Mouse (Mus musculus) heart, postnatal 36 days (tissue): Measurements from ENCODE around the gene Hnrnph1. TPM values are rescaled to one million over a fixed set of nuclear protein-coding genes. Genes with fewer than 3 reads are reported as not detected.

ENCODE experiments used
- DNase-seq, 2 experiments: peaks; one replicate each; pipeline ENCODE4 v3.0.0; 2021 to 2022
- intact Hi-C: fragments of 180-260 bp; cut with DNase I; formaldehyde crosslinking; loops from one replicate; pipeline ENCODE4 v1.15.1; 2025
- total RNA-seq, 2 experiments: library from RNA; stranded (reverse); gene quantifications; 2 replicates each; pipeline ENCODE4 v1.2.3; 2021

Gene Hnrnph1
- total RNA-seq, 2 experiments from 2014 or later: 97.8 to 106 TPM

- intact Hi-C loops: no loop called here
- DNase-seq: peak; percentile 49 to 61
These were observed 5.4 kb upstream of the Hnrnph1 start for GRCm38 (mm10) chr11:50371399-50371841.

- no peak for DNase-seq
- intact Hi-C loops: no loop called here
These were observed 4.9 kb upstream of the Hnrnph1 start for GRCm38 (mm10) chr11:50371911-50372310.

GRCm38 (mm10) chr11:50373086-50373485, 3.7 kb upstream of the Hnrnph1 start:
- DNase-seq: no peak
- intact Hi-C loops: no loop called here

- intact Hi-C loops: no loop called here
- DNase-seq: no peak
These were observed 3.2 kb upstream of the Hnrnph1 start for GRCm38 (mm10) chr11:50373621-50374020.

- intact Hi-C loops: loop anchor here (5.0 kb wide), 1 partner anchor 82 kb away; the partner anchor contains the start of gene Maml1
- no peak for DNase-seq
These were observed 2.3 kb upstream of the Hnrnph1 start for GRCm38 (mm10) chr11:50374286-50375015.

GRCm38 (mm10) chr11:50375421-50375820, 1.4 kb upstream of the Hnrnph1 start:
- intact Hi-C loops: loop anchor here (5.0 kb wide), 1 partner anchor 83 kb away; the partner anchor contains the start of gene Maml1
- no peak for DNase-seq

- intact Hi-C loops: loop anchor here (5.0 kb wide), 1 partner anchor 84 kb away; the partner anchor contains the start of gene Maml1
These were observed 517 bp upstream of the Hnrnph1 start for GRCm38 (mm10) chr11:50376156-50376790.

GRCm38 (mm10) chr11:50377892-50378684, 1.3 kb downstream of the Hnrnph1 start:
- intact Hi-C loops: loop anchor here (5.0 kb wide), 1 partner anchor 86 kb away; the partner anchor contains the start of gene Maml1
- peak; percentile 91 to 93 for DNase-seq

More at GRCm38 (mm10) chr11:50376156-50376790, 517 bp upstream of the Hnrnph1 start:
- no peak for DNase-seq

GRCm38 (mm10) chr11:50379023-50379752, 2.4 kb downstream of the Hnrnph1 start:
- intact Hi-C loops: loop anchor here (5.0 kb wide), 1 partner anchor 87 kb away; the partner anchor contains the start of gene Maml1

GRCm38 (mm10) chr11:50381311-50381710, 4.5 kb downstream of the Hnrnph1 start:
- no peak for DNase-seq
- intact Hi-C loops: loop anchor here (10.0 kb wide), 1 partner anchor 1333 kb away; no protein-coding TSS in a partner anchor

More at GRCm38 (mm10) chr11:50379023-50379752, 2.4 kb downstream of the Hnrnph1 start:
- no peak for DNase-seq

GRCm38 (mm10) chr11:50387167-50387679, 10.4 kb downstream of the Hnrnph1 start:
- intact Hi-C loops: loop anchor here (10.0 kb wide), 1 partner anchor 1328 kb away; no protein-coding TSS in a partner anchor
- DNase-seq: no peak

- intact Hi-C loops: loop anchor here (10.0 kb wide), 1 partner anchor 1327 kb away; no protein-coding TSS in a partner anchor
- no peak for DNase-seq
These were observed 10.9 kb downstream of the Hnrnph1 start for GRCm38 (mm10) chr11:50387697-50388096.

GRCm38 (mm10) chr11:50388217-50388929, 11.6 kb downstream of the Hnrnph1 start:
- intact Hi-C loops: loop anchor here (10.0 kb wide), 1 partner anchor 1326 kb away; no protein-coding TSS in a partner anchor
- no peak for DNase-seq

GRCm38 (mm10) chr11:50389011-50389410, 12.2 kb downstream of the Hnrnph1 start:
- intact Hi-C loops: loop anchor here (10.0 kb wide), 1 partner anchor 1326 kb away; no protein-coding TSS in a partner anchor
- DNase-seq: no peak

GRCm38 (mm10) chr11:50389616-50390015, 12.8 kb downstream of the Hnrnph1 start:
- DNase-seq: no peak
- intact Hi-C loops: loop anchor here (10.0 kb wide), 1 partner anchor 1325 kb away; no protein-coding TSS in a partner anchor

- intact Hi-C loops: no loop called here
- DNase-seq: no peak
These were observed 14.6 kb downstream of the Hnrnph1 start for GRCm38 (mm10) chr11:50391272-50391960.

GRCm38 (mm10) chr11:50393306-50393705, 16.5 kb downstream of the Hnrnph1 start:
- no peak for DNase-seq

GRCm38 (mm10) chr11:50394731-50395130, 17.9 kb downstream of the Hnrnph1 start:
- intact Hi-C loops: no loop called here

More at GRCm38 (mm10) chr11:50393306-50393705, 16.5 kb downstream of the Hnrnph1 start:
- intact Hi-C loops: no loop called here

More at GRCm38 (mm10) chr11:50394731-50395130, 17.9 kb downstream of the Hnrnph1 start:
- no peak for DNase-seq
